Mouse (Mus musculus): ENCODE results near the gene Slc7a7. TPM values are rescaled to one million over a fixed set of nuclear protein-coding genes. Genes with fewer than 3 reads are reported as not detected.
A peak's percentile ranks its signal among the peaks of the same experiment; 100 is the strongest.

Slc7a7 gene
- total and polyA plus RNA-seq, 3 experiments, result 20.1 to 65.6 TPM; not detected in 1

- H3K9ac ChIP-seq (ENCODE audit: control insufficient read depth, low read depth, low read length, poor library complexity, severe bottlenecking), result no peak overlapping the region
- no peak for TF ChIP-seq ZKSCAN1 (IDR thresholded peaks at IDR 0.05; ENCODE audit: low read depth, low read length)
- no peak for TF ChIP-seq ETS1 (IDR thresholded peaks at IDR 0.05; ENCODE audit: low read depth, low read length)
- TF ChIP-seq UBTF (IDR thresholded peaks at IDR 0.05; ENCODE audit: borderline replicate concordance, insufficient read depth, low read depth, low read length), result no peak
- TF ChIP-seq POLR2AphosphoS5 (IDR thresholded peaks at IDR 0.05; ENCODE audit: borderline replicate concordance, low read depth, low read length), result no peak
- no peak for TF ChIP-seq JUND (IDR thresholded peaks at IDR 0.05; ENCODE audit: low read depth, low read length)
- TF ChIP-seq CHD1 (IDR thresholded peaks at IDR 0.05; ENCODE audit: low read depth, low read length), result no peak
- no peaks in the 10 kb centered on the region for H3K79me2 ChIP-seq (ENCODE audit: control insufficient read depth, insufficient read depth, low read length, poor library complexity)
- no peak overlapping the region for H3K4me3 ChIP-seq (ENCODE audit: control insufficient read depth in 1 of 2, insufficient read depth in 1 of 2, low read depth in 2 of 2, low read length in 2 of 2)
- H3K4me1 ChIP-seq (ENCODE audit: control insufficient read depth in 1 of 2, insufficient read depth in 2 of 2, low read length in 2 of 2), result peaks cover 14 to 19% of the 10 kb centered on the region in 2 experiments
- H3K27ac ChIP-seq (ENCODE audit: control insufficient read depth, low read depth, low read length), result no peak overlapping the region
- H3K27me3 ChIP-seq (ENCODE audit: control insufficient read depth in 1 of 2, insufficient read depth in 2 of 2, low read length in 2 of 2), result 0 out of 4 replicates have a peak, but pooled peaks cover under 1 to 2% of the 10 kb centered on the region in 2 experiments
- peaks cover 0 to 15% of the 10 kb centered on the region in 2 experiments; a peak in 2 of 4 replicates for H3K36me3 ChIP-seq (ENCODE audit: control insufficient read depth in 1 of 2, insufficient read depth in 2 of 2, low read length in 2 of 2)
- no peaks in the 10 kb centered on the region for H3K9me3 ChIP-seq (replicated peaks; ENCODE audit: insufficient read depth, low read length)
- no peak for DNase-seq (ENCODE audit: low read depth, low spot score)
Observed at GRCm38 (mm10) chr14:54331178-54331577, 86.4 kb downstream of the Slc7a7 start.

- no peak for DNase-seq (ENCODE audit: low read depth, low spot score)
- TF ChIP-seq JUND (IDR thresholded peaks at IDR 0.05; ENCODE audit: low read depth, low read length), result no peak
- H3K27me3 ChIP-seq (ENCODE audit: control insufficient read depth in 1 of 2, insufficient read depth in 2 of 2, low read length in 2 of 2), result peaks cover 0 to 1% of the 10 kb centered on the region in 2 experiments; a peak in 1 of 4 replicates
- H3K79me2 ChIP-seq (ENCODE audit: control insufficient read depth, insufficient read depth, low read length, poor library complexity), result no peaks in the 10 kb centered on the region
- no peak overlapping the region for H3K27ac ChIP-seq (ENCODE audit: control insufficient read depth, low read depth, low read length)
- H3K9ac ChIP-seq (ENCODE audit: control insufficient read depth, low read depth, low read length, poor library complexity, severe bottlenecking), result no peak overlapping the region
- no peak overlapping the region for H3K4me3 ChIP-seq (ENCODE audit: control insufficient read depth in 1 of 2, insufficient read depth in 1 of 2, low read depth in 2 of 2, low read length in 2 of 2)
- H3K36me3 ChIP-seq (ENCODE audit: control insufficient read depth in 1 of 2, insufficient read depth in 2 of 2, low read length in 2 of 2), result peaks cover 0 to 15% of the 10 kb centered on the region in 2 experiments; a peak in 2 of 4 replicates
- no peaks in the 10 kb centered on the region for H3K9me3 ChIP-seq (replicated peaks; ENCODE audit: insufficient read depth, low read length)
- H3K4me1 ChIP-seq (ENCODE audit: control insufficient read depth in 1 of 2, insufficient read depth in 2 of 2, low read length in 2 of 2), result peaks cover 14 to 16% of the 10 kb centered on the region in 2 experiments
Observed at GRCm38 (mm10) chr14:54329201-54329600, 88.4 kb downstream of the Slc7a7 start.

GRCm38 (mm10) chr14:54328548-54328947 is 89.0 kb downstream of the Slc7a7 start:
- TF ChIP-seq CTCF (IDR thresholded peaks at IDR 0.05 in 2 of 3, conservative IDR thresholded peaks at IDR 0.05 in 1 of 3; ENCODE audit: control insufficient read depth in 1 of 3, insufficient read depth in 1 of 3, low read depth in 2 of 3, low read length in 3 of 3, poor library complexity in 1 of 3, severe bottlenecking in 1 of 3) (peak; percentile 34 to 53 (median 42); a peak in 5 of 6 replicates), ZC3H11A (IDR thresholded peaks at IDR 0.05; ENCODE audit: low read depth, low read length) (peak; percentile 48), ZNF384 (IDR thresholded peaks at IDR 0.05; ENCODE audit: low read depth, low read length) (0 out of 2 replicates have a peak, but pooled peaks have one; percentile 30), RAD21 (IDR thresholded peaks at IDR 0.05; ENCODE audit: low read depth, low read length) (peak; percentile 49), SMC3 (IDR thresholded peaks at IDR 0.05; ENCODE audit: low read depth, low read length) (peak; percentile 67), TAL1 (IDR thresholded peaks at IDR 0.05; ENCODE audit: low read length) (no peak), EP300 (IDR thresholded peaks at IDR 0.05; ENCODE audit: low read depth in 1 of 2, low read length in 2 of 2) (no peak), BHLHE40 (IDR thresholded peaks at IDR 0.05; ENCODE audit: borderline replicate concordance, low read depth, low read length) (no peak)
- H3K4me3 ChIP-seq (ENCODE audit: control insufficient read depth in 1 of 2, insufficient read depth in 1 of 2, low read depth in 2 of 2, low read length in 2 of 2), result no peak overlapping the region
- H3K9ac ChIP-seq (ENCODE audit: control insufficient read depth, low read depth, low read length, poor library complexity, severe bottlenecking), result no peak overlapping the region
- peaks cover 12% of the 10 kb centered on the region in 2 experiments for H3K4me1 ChIP-seq (ENCODE audit: control insufficient read depth in 1 of 2, insufficient read depth in 2 of 2, low read length in 2 of 2)
- no peaks in the 10 kb centered on the region for H3K79me2 ChIP-seq (ENCODE audit: control insufficient read depth, insufficient read depth, low read length, poor library complexity)
- H3K27me3 ChIP-seq (ENCODE audit: control insufficient read depth in 1 of 2, insufficient read depth in 2 of 2, low read length in 2 of 2), result peaks cover 0 to 1% of the 10 kb centered on the region in 2 experiments; a peak in 1 of 4 replicates
- H3K36me3 ChIP-seq (ENCODE audit: control insufficient read depth in 1 of 2, insufficient read depth in 2 of 2, low read length in 2 of 2), result peaks cover 0 to 12% of the 10 kb centered on the region in 2 experiments; a peak in 2 of 4 replicates
- DNase-seq (ENCODE audit: low read depth, low spot score), result peak; percentile 16
- no peak overlapping the region for H3K27ac ChIP-seq (ENCODE audit: control insufficient read depth, low read depth, low read length)
- no peaks in the 10 kb centered on the region for H3K9me3 ChIP-seq (replicated peaks; ENCODE audit: insufficient read depth, low read length)
